Mouse (Mus musculus): ENCODE data around the gene Zmym6. TPM values are rescaled to one million over a fixed set of nuclear protein-coding genes. Genes with fewer than 3 reads are reported as not detected.

The Zmym6 gene
- polyA plus RNA-seq, 1 experiment from 2014 or later, result 17.3 TPM

DNA sequence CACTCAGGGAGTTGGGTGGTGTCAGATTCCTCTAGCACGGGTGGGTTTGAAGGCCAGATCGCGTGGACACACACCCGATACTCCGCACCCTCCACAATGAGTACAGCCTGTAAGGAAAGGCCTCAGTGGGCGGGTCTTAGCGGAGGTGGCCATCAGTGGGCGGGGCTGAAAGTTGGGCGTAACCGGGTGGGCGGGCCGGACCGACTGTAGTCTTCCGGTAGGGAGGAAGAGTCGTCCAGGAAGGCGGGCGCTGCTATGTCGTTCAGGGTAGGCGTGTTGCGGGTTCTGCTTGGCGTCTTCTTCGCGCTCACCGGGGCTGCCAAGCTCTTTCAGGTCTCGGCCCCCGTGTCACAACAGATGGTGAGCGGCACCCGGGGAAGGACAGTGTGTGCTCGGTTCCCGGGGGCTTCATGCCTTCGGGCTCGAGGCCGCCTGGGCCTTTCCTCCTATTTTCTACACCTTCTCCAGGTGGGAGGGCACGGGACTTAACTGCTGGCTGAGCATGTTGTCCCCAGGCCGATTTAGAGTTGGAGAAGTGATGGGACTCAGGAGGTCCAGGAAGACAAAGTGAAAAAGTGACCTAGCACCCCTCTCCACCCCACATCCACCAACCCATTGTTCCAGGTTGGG is 48.8 kb downstream of the Zmym6 start:
- H3K9me3 ChIP-seq, result no peaks in the 10 kb centered on the region
- H3K4me3 ChIP-seq, result peak overlapping the region; percentile 69
- H3K4me1 ChIP-seq, result peaks cover 6% of the 10 kb centered on the region; the same call in 1 of the 2 replicates
- H3K4me2 ChIP-seq, result peak overlapping the region; percentile 88
- peak overlapping the region; percentile 85 for H3K9ac ChIP-seq
- H3K36me3 ChIP-seq, result 0 out of 2 replicates have a peak, but pooled peaks cover 2% of the 10 kb centered on the region
- WGBS, result 1% methylated on average over 35 of the region's 35 CpGs
- H3K27me3 ChIP-seq, result no peaks in the 10 kb centered on the region
- H3K27ac ChIP-seq, result no peak overlapping the region
- ATAC-seq (ENCODE audit: borderline replicate concordance, extremely low read depth, low FRiP score, low TSS enrichment), result peak; percentile 97

GRCm38 (mm10) chr4:127134687-127135086 is 57.5 kb downstream of the Zmym6 start:
- H3K4me2 ChIP-seq, result no peak overlapping the region
- 33% methylated on average over 1 of the region's 1 CpGs for WGBS

GRCm38 (mm10) chr4:127137591-127137990 is 60.4 kb downstream of the Zmym6 start:
- Histone ChIP-seq H3K4me1 (no peaks in the 10 kb centered on the region), H3K27me3 (no peaks in the 10 kb centered on the region), H3K4me3 (no peak overlapping the region), H3K27ac (no peak overlapping the region), H3K9me3 (no peaks in the 10 kb centered on the region), H3K9ac (no peak overlapping the region), H3K4me2 (no peak overlapping the region), H3K36me3 (no peaks in the 10 kb centered on the region)
- WGBS, result 85% methylated on average over 5 of the region's 5 CpGs
- ATAC-seq (ENCODE audit: borderline replicate concordance, extremely low read depth, low FRiP score, low TSS enrichment), result no peak

More at GRCm38 (mm10) chr4:127134687-127135086, 57.5 kb downstream of the Zmym6 start:
- Histone ChIP-seq H3K9ac (no peak overlapping the region), H3K27me3 (no peaks in the 10 kb centered on the region), H3K4me1 (no peaks in the 10 kb centered on the region), H3K4me3 (no peak overlapping the region), H3K27ac (no peak overlapping the region), H3K36me3 (no peaks in the 10 kb centered on the region), H3K9me3 (no peaks in the 10 kb centered on the region)
- no peak for ATAC-seq (ENCODE audit: borderline replicate concordance, extremely low read depth, low FRiP score, low TSS enrichment)

- Histone ChIP-seq H3K4me1 (no peaks in the 10 kb centered on the region), H3K36me3 (no peaks in the 10 kb centered on the region), H3K4me2 (no peak overlapping the region), H3K27me3 (no peaks in the 10 kb centered on the region), H3K9me3 (no peaks in the 10 kb centered on the region), H3K27ac (no peak overlapping the region), H3K9ac (no peak overlapping the region), H3K4me3 (no peak overlapping the region)
- WGBS, result 28% methylated on average over 6 of the region's 6 CpGs
- ATAC-seq (ENCODE audit: borderline replicate concordance, extremely low read depth, low FRiP score, low TSS enrichment), result no peak
Observed at GRCm38 (mm10) chr4:127138486-127138885, 61.3 kb downstream of the Zmym6 start.

DNA sequence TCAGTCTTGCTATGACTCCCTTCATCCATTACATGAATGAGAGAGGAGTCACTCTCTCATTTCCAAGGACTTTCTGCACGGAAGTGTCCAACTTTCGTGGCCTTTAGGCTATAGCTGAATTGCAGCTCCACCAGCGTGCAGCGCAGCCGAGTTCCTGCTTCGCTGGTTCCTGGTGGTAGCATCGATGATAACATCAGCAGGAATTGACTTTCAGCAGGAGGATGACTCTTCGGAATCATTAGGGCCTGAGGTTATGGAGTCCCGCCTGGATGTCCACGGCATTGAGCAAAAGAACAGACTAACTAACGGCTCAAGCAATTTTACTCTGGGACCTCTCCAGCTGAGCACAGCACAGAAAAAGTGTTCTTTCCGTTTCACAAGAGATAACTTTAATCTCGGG is 72.8 kb downstream of the Zmym6 start:
- Histone ChIP-seq H3K9ac (no peak overlapping the region), H3K9me3 (no peaks in the 10 kb centered on the region), H3K4me1 (no peaks in the 10 kb centered on the region), H3K27me3 (no peaks in the 10 kb centered on the region), H3K4me2 (no peak overlapping the region), H3K27ac (no peak overlapping the region), H3K36me3 (no peaks in the 10 kb centered on the region), H3K4me3 (no peak overlapping the region)
- 77% methylated on average over 13 of the region's 13 CpGs for WGBS
- ATAC-seq (ENCODE audit: borderline replicate concordance, extremely low read depth, low FRiP score, low TSS enrichment), result no peak

DNA sequence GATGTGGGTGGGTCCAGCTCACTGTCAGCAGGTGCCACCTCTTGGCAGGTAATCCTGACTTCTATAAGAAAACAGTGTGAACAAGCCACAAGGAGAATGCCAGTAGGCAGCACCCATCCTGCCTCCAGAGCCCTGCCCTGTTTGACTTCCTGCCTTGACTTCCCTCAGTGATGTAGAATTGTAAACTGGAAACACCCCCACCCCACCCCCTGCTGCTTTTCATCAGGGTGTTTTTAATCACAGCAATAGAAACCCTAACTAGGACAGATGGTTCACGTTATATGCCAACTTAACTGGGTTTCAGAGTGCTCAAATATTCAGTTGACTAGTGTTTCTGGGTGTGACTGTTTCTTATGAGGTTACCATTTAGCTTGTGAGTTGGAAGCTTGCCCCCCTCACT is 76.2 kb downstream of the Zmym6 start:
- H3K4me3 ChIP-seq, result no peak overlapping the region

GRCm38 (mm10) chr4:127155757-127156156 is 78.6 kb downstream of the Zmym6 start:
- no peaks in the 10 kb centered on the region for H3K27me3 ChIP-seq
- no peak overlapping the region for H3K9ac ChIP-seq
- H3K4me1 ChIP-seq, result no peaks in the 10 kb centered on the region
- no peak overlapping the region for H3K4me2 ChIP-seq
- H3K36me3 ChIP-seq, result no peaks in the 10 kb centered on the region
- no peak overlapping the region for H3K4me3 ChIP-seq
- no peak for ATAC-seq (ENCODE audit: borderline replicate concordance, extremely low read depth, low FRiP score, low TSS enrichment)
- 57% methylated on average over 5 of the region's 5 CpGs for WGBS
- H3K9me3 ChIP-seq, result no peaks in the 10 kb centered on the region
- no peak overlapping the region for H3K27ac ChIP-seq

More for the DNA sequence above, 76.2 kb downstream of the Zmym6 start:
- WGBS, result 52% methylated on average over 1 of the region's 1 CpGs
- Histone ChIP-seq H3K27ac (no peak overlapping the region), H3K27me3 (no peaks in the 10 kb centered on the region), H3K4me1 (no peaks in the 10 kb centered on the region), H3K36me3 (no peaks in the 10 kb centered on the region), H3K4me2 (no peak overlapping the region), H3K9me3 (no peaks in the 10 kb centered on the region), H3K9ac (no peak overlapping the region)
- no peak for ATAC-seq (ENCODE audit: borderline replicate concordance, extremely low read depth, low FRiP score, low TSS enrichment)

DNA sequence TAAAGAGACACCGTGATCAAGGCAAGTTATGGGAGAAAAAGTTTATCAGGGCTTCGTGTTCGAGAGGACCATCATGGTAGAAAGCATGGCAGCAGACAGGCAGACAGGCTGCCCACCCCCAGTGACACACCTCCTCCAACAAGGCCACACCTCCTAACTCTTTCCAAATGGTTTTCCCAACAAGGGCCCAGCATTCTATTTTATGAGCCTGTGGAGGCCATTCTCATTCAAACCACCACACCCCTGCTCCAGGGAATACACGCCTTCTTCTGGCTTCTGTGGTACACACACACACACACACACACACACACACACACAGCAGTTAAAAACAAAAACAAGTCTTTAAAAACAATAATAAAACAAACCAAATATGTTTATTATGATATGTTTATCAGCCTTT is 80.6 kb downstream of the Zmym6 start:
- Histone ChIP-seq H3K4me2 (no peak overlapping the region), H3K27me3 (no peaks in the 10 kb centered on the region), H3K9ac (no peak overlapping the region), H3K27ac (no peak overlapping the region), H3K4me1 (no peaks in the 10 kb centered on the region), H3K9me3 (no peaks in the 10 kb centered on the region), H3K4me3 (no peak overlapping the region), H3K36me3 (no peaks in the 10 kb centered on the region)
- no peak for ATAC-seq (ENCODE audit: borderline replicate concordance, extremely low read depth, low FRiP score, low TSS enrichment)
- WGBS, result 78% methylated on average over 4 of the region's 4 CpGs

DNA sequence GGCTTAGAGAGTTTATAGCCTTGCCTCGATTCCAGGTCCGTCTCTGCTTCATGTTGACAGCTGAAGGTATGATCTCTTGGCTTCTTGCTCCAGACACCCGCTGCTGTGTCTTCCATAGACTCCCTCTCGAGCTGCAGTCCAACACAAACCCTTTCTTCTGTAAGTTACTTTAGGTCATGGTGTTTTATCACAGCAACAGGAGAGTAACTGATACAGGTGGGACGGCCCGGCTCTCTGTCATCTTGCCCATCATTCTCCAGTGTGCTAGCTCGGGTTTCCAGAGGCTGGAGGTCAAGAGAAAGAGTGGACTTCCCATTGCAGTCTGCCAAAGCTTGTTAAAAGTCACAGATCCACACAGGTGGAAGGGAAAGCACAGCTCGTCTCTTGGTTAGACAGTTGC is 86.7 kb downstream of the Zmym6 start:
- Histone ChIP-seq H3K9ac (no peak overlapping the region), H3K9me3 (no peaks in the 10 kb centered on the region), H3K27ac (no peak overlapping the region), H3K27me3 (peaks cover 26% of the 10 kb centered on the region), H3K4me2 (no peak overlapping the region), H3K4me1 (peaks cover 11% of the 10 kb centered on the region; the same call in 1 of the 2 replicates), H3K4me3 (no peak overlapping the region), H3K36me3 (no peaks in the 10 kb centered on the region)
- WGBS, result 56% methylated on average over 8 of the region's 8 CpGs
- ATAC-seq (ENCODE audit: borderline replicate concordance, extremely low read depth, low FRiP score, low TSS enrichment), result no peak

DNA sequence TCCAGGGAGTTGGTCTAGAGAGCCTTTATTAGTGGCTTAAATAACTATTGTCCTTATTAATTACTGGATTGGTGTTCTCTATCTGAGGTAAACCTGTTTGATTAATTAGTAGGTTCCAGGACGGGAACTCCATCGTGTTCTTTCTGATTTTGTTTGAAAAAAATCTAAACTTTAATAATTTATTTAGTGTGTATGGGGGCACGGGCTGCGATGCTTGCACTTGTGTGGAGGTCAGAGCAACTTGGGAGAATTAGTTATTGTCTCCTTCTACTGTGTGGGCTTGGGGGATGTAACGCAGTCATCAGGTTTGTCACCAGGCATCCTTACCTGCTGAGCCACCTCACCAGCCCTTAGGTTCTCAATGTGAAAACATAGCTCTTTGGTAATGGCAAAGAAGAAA is 89.9 kb downstream of the Zmym6 start:
- Histone ChIP-seq H3K9ac (no peak overlapping the region), H3K4me1 (peaks cover 17% of the 10 kb centered on the region; the same call in 1 of the 2 replicates), H3K27ac (no peak overlapping the region), H3K4me2 (no peak overlapping the region), H3K9me3 (no peaks in the 10 kb centered on the region), H3K36me3 (no peaks in the 10 kb centered on the region), H3K27me3 (peaks cover 56% of the 10 kb centered on the region), H3K4me3 (no peak overlapping the region)
- no peak for ATAC-seq (ENCODE audit: borderline replicate concordance, extremely low read depth, low FRiP score, low TSS enrichment)
- WGBS, result 66% methylated on average over 5 of the region's 5 CpGs

- Histone ChIP-seq H3K9me3 (no peaks in the 10 kb centered on the region), H3K4me1 (peaks cover 17% of the 10 kb centered on the region; the same call in 1 of the 2 replicates), H3K27ac (no peak overlapping the region), H3K36me3 (no peaks in the 10 kb centered on the region), H3K9ac (no peak overlapping the region), H3K4me3 (peak overlapping the region; percentile 70), H3K27me3 (peaks cover 62% of the 10 kb centered on the region), H3K4me2 (peak overlapping the region; percentile 100)
- WGBS, result 20% methylated on average over 8 of the region's 8 CpGs
- no peak for ATAC-seq (ENCODE audit: borderline replicate concordance, extremely low read depth, low FRiP score, low TSS enrichment)
Observed at GRCm38 (mm10) chr4:127167731-127168130, 90.5 kb downstream of the Zmym6 start.

- Histone ChIP-seq H3K27me3 (peaks cover 64% of the 10 kb centered on the region), H3K27ac (no peak overlapping the region), H3K4me2 (peak overlapping the region; percentile 100)
Observed at GRCm38 (mm10) chr4:127168211-127168913, 91.2 kb downstream of the Zmym6 start.

More at GRCm38 (mm10) chr4:127168211-127168913, 91.2 kb downstream of the Zmym6 start:
- Histone ChIP-seq H3K4me1 (peaks cover 17% of the 10 kb centered on the region; the same call in 1 of the 2 replicates), H3K36me3 (no peaks in the 10 kb centered on the region), H3K4me3 (peak overlapping the region; percentile 70), H3K9me3 (no peaks in the 10 kb centered on the region), H3K9ac (peak overlapping the region; percentile 40)
- WGBS, result under 1% methylated on average over 39 of the region's 39 CpGs
- ATAC-seq (ENCODE audit: borderline replicate concordance, extremely low read depth, low FRiP score, low TSS enrichment), result peak; percentile 62
